Comparison of ENCODE assay signal across 18 mouse cellular contexts in genomic region chr19:8571746-8572145, GRCm38 (mm10). TPM values are rescaled to one million over a fixed set of nuclear protein-coding genes. Genes with fewer than 3 reads are reported as not detected.
DNase-seq lines count a peak whose midpoint lies in the region; ATAC-seq lines count a peak whose summit lies in the region.
"Had no signal": no experiment of that assay in that cellular context is flagged by ENCODE, and none has a peak within 500 bp of the region (broad histone marks: within the 10 kb centered on the region; RNA-seq: fewer than 3 reads in every experiment).

No protein-coding gene starts in this region.

- no peak overlapping the region for H3K27ac ChIP-seq in heart, embryonic 12.5 days (ENCODE audit: poor library complexity, severe bottlenecking)
- no peak overlapping the region for H3K27ac ChIP-seq in midbrain, embryonic 14.5 days (replicated peaks; ENCODE audit: low read depth, low read length)
- H3K27ac ChIP-seq: limb, embryonic 10.5 days; liver, embryonic 15.5 days; macrophage; midbrain, embryonic 15.5 days had no signal

- H3K36me3 ChIP-seq in heart, embryonic 12.5 days: no peaks in the 10 kb centered on the region
- H3K36me3 ChIP-seq in midbrain, embryonic 14.5 days (ENCODE audit: control insufficient read depth, insufficient read depth, low read length): no peaks in the 10 kb centered on the region
- H3K36me3 ChIP-seq: limb, embryonic 10.5 days; liver, embryonic 15.5 days; midbrain, embryonic 15.5 days had no signal

- peaks cover 7% of the 10 kb centered on the region; the same call in 1 of the 2 replicates for H3K4me1 ChIP-seq in heart, embryonic 12.5 days (replicated peaks)
- H3K4me1 ChIP-seq in midbrain, embryonic 14.5 days (ENCODE audit: control insufficient read depth, insufficient read depth, low read length): no peaks in the 10 kb centered on the region
- H3K4me1 ChIP-seq: liver, embryonic 15.5 days had no signal

- H3K4me3 ChIP-seq in heart, embryonic 12.5 days: no peak overlapping the region
- no peak overlapping the region for H3K4me3 ChIP-seq in midbrain, embryonic 14.5 days (replicated peaks; ENCODE audit: low read depth, low read length)
- H3K4me3 ChIP-seq: limb, embryonic 10.5 days; liver, embryonic 15.5 days; midbrain, embryonic 15.5 days had no signal

- no peak for ATAC-seq in heart, embryonic 12.5 days (ENCODE audit: insufficient number of reproducible peaks, low FRiP score)
- peak; percentile 47 to 65 for ATAC-seq in hematopoietic stem cell, adult 5-6 weeks (replicated peaks in 1 of 2; ENCODE audit: insufficient read depth in 1 of 2, low FRiP score in 2 of 2, low TSS enrichment in 1 of 2, low read depth in 1 of 2, poor library complexity in 2 of 2, severe bottlenecking in 2 of 2)
- ATAC-seq in midbrain, embryonic 14.5 days (ENCODE audit: low FRiP score, low TSS enrichment): no peak
- ATAC-seq: midbrain, embryonic 15.5 days had no signal

- WGBS in heart, embryonic 12.5 days: 58% methylated on average over 7 of the region's 7 CpGs
- WGBS in midbrain, embryonic 14.5 days: 79% methylated on average over 7 of the region's 7 CpGs

- H3K27me3 ChIP-seq in heart, embryonic 12.5 days (replicated peaks): no peaks in the 10 kb centered on the region
- no peaks in the 10 kb centered on the region for H3K27me3 ChIP-seq in midbrain, embryonic 14.5 days (ENCODE audit: control insufficient read depth, insufficient read depth, low read length)
- H3K27me3 ChIP-seq: liver, embryonic 15.5 days; midbrain, embryonic 15.5 days had no signal

- no peak overlapping the region for H3K4me2 ChIP-seq in heart, embryonic 12.5 days
- no peak overlapping the region for H3K4me2 ChIP-seq in midbrain, embryonic 14.5 days (ENCODE audit: low read length)
- H3K4me2 ChIP-seq: liver, embryonic 15.5 days; midbrain, embryonic 15.5 days had no signal

- H3K9me3 ChIP-seq in heart, embryonic 12.5 days (replicated peaks): no peaks in the 10 kb centered on the region
- no peaks in the 10 kb centered on the region for H3K9me3 ChIP-seq in midbrain, embryonic 14.5 days (ENCODE audit: control insufficient read depth, low read length)
- H3K9me3 ChIP-seq: limb, embryonic 10.5 days; liver, embryonic 15.5 days; midbrain, embryonic 15.5 days had no signal

- no peak overlapping the region for H3K9ac ChIP-seq in heart, embryonic 12.5 days
- H3K9ac ChIP-seq in midbrain, embryonic 14.5 days (replicated peaks; ENCODE audit: low read length): no peak overlapping the region
- H3K9ac ChIP-seq: liver, embryonic 15.5 days; midbrain, embryonic 15.5 days had no signal

- DNase-seq in heart, adult 9 months (ENCODE audit: low spot score in 2 of 2): peak; percentile 6 to 39
- peak; percentile 70 for DNase-seq in 416B (ENCODE audit: low read depth)
- peak; percentile 2 for DNase-seq in skeletal muscle tissue, adult 2 months (ENCODE audit: low read depth, low spot score)
- no peak for DNase-seq in midbrain, embryonic 14.5 days
- DNase-seq in spleen, postnatal 4 days (ENCODE audit: low spot score in 2 of 2): no peak
- no peak for DNase-seq in cerebellum, adult 9-10 months
- DNase-seq: cerebellum, adult 11-12 months; gastrocnemius, postnatal 36 days; layer of hippocampus, postnatal 36 days; right cerebral cortex, postnatal 4 days had no signal

RNA-seq across cellular contexts. Expression of gene Slc22a8, which starts 19.3 kb away (rescaled TPM):
- polyA plus RNA-seq in heart, embryonic 12.5 days (2016; fragmentation: Nextera tagmentation; extraction: Ambion mirVana): 0.05 TPM in 1 of 2 replicates, not detected in the other
- total RNA-seq in hematopoietic stem cell, adult 5-6 weeks (2017): 0.31 TPM in 1 of 2 replicates, not detected in the other
- polyA plus RNA-seq in midbrain, embryonic 14.5 days (2014; fragmentation: Nextera tagmentation; extraction: Ambion mirVana): 4.5 and 6.4 TPM in 2 replicates
- total RNA-seq: gastrocnemius, postnatal 36 days had no signal
- polyA plus RNA-seq: limb, embryonic 10.5 days; macrophage had no signal

RNA-seq across cellular contexts. Expression of gene Slc22a6, which starts 46.1 kb away (rescaled TPM):
- polyA plus RNA-seq in heart, embryonic 12.5 days (2016; fragmentation: Nextera tagmentation; extraction: Ambion mirVana): not detected in 2 replicates
- total RNA-seq in hematopoietic stem cell, adult 5-6 weeks (2017): not detected in 2 replicates
- 8.0 TPM in 1 of 2 replicates, not detected in the other for polyA plus RNA-seq in midbrain, embryonic 14.5 days (2014; fragmentation: Nextera tagmentation; extraction: Ambion mirVana)
- total RNA-seq: gastrocnemius, postnatal 36 days; heart, postnatal 10 days had no signal
- polyA plus RNA-seq: intestine, embryonic 14.5 days; limb, embryonic 10.5 days; macrophage had no signal

Comparison
In these comparisons a context has a peak if more than half of its experiments do, and no peak if none do; other contexts are left out.
1. DNase-seq: peak in heart, adult 9 months (2 of 2), 416B (single experiment) and skeletal muscle tissue, adult 2 months (single experiment); none in midbrain, embryonic 14.5 days (single experiment), spleen, postnatal 4 days (0 of 2) and cerebellum, adult 9-10 months (single experiment).
2. ATAC-seq: peak in hematopoietic stem cell, adult 5-6 weeks (2 of 2); none in heart, embryonic 12.5 days (single experiment) and midbrain, embryonic 14.5 days (single experiment).